8 mouse cellular contexts compared by ENCODE assay signal in genomic region chr11:69408541-69409377, GRCm38 (mm10). TPM values are rescaled to one million over a fixed set of nuclear protein-coding genes. Genes with fewer than 3 reads are reported as not detected.
DNase-seq lines count a peak whose midpoint lies in the region; ATAC-seq lines count a peak whose summit lies in the region.

No protein-coding gene starts in this region.

- peak overlapping the region; percentile 98 for H3K4me3 ChIP-seq in brown adipose tissue, adult 24 weeks (ENCODE audit: insufficient read depth, low read depth, low read length)
- H3K4me3 ChIP-seq in forebrain, embryonic 11.5 days (ENCODE audit: low read depth, low read length), result peak overlapping the region; percentile 81
- peak overlapping the region; percentile 85 for H3K4me3 ChIP-seq in heart, embryonic 15.5 days
- peak overlapping the region; percentile 79 for H3K4me3 ChIP-seq in liver, embryonic 13.5 days (replicated peaks)
- peak overlapping the region; percentile 68 for H3K4me3 ChIP-seq in stomach, embryonic 15.5 days (replicated peaks)

- H3K27ac ChIP-seq in brown adipose tissue, adult 24 weeks (replicated peaks; ENCODE audit: low read depth, low read length), result peak overlapping the region; percentile 93
- peak overlapping the region; percentile 98 for H3K27ac ChIP-seq in forebrain, embryonic 11.5 days (ENCODE audit: low read depth, low read length)
- H3K27ac ChIP-seq in heart, embryonic 15.5 days, result peak overlapping the region; percentile 99
- peak overlapping the region; percentile 93 for H3K27ac ChIP-seq in liver, embryonic 13.5 days
- H3K27ac ChIP-seq in stomach, embryonic 15.5 days, result peak overlapping the region; percentile 98

- H3K9me3 ChIP-seq in forebrain, embryonic 11.5 days (ENCODE audit: control insufficient read depth, low read length), result no peaks in the 10 kb centered on the region
- no peaks in the 10 kb centered on the region for H3K9me3 ChIP-seq in heart, embryonic 15.5 days (replicated peaks)
- H3K9me3 ChIP-seq in liver, embryonic 13.5 days (replicated peaks), result no peaks in the 10 kb centered on the region
- H3K9me3 ChIP-seq in stomach, embryonic 15.5 days, result no peaks in the 10 kb centered on the region

- H3K4me2 ChIP-seq in forebrain, embryonic 11.5 days (ENCODE audit: low read depth, low read length, severe bottlenecking), result peak overlapping the region; percentile 99
- peak overlapping the region; percentile 93 for H3K4me2 ChIP-seq in heart, embryonic 15.5 days
- peak overlapping the region; percentile 100 for H3K4me2 ChIP-seq in liver, embryonic 13.5 days
- H3K4me2 ChIP-seq in stomach, embryonic 15.5 days, result peak overlapping the region; percentile 93

- H3K36me3 ChIP-seq in forebrain, embryonic 11.5 days (ENCODE audit: control insufficient read depth, insufficient read depth, low read length), result peaks cover 29% of the 10 kb centered on the region
- peaks cover 49% of the 10 kb centered on the region for H3K36me3 ChIP-seq in heart, embryonic 15.5 days
- H3K36me3 ChIP-seq in liver, embryonic 13.5 days, result peaks cover 48% of the 10 kb centered on the region
- H3K36me3 ChIP-seq in stomach, embryonic 15.5 days, result peaks cover 40% of the 10 kb centered on the region

- ATAC-seq in CD4-positive, CD25-positive, alpha-beta regulatory T cell, adult 4 months, result peak; percentile 64
- peak; percentile 74 for ATAC-seq in forebrain, embryonic 11.5 days (replicated peaks; ENCODE audit: low FRiP score)
- peak; percentile 48 for ATAC-seq in heart, embryonic 15.5 days (replicated peaks; ENCODE audit: insufficient number of reproducible peaks, insufficient read depth, low FRiP score, low read depth)
- peak; percentile 84 for ATAC-seq in liver, embryonic 13.5 days (ENCODE audit: low read depth)
- peak; percentile 74 for ATAC-seq in stomach, embryonic 15.5 days (ENCODE audit: insufficient read depth, low FRiP score, low read depth)

- no peaks in the 10 kb centered on the region for H3K27me3 ChIP-seq in forebrain, embryonic 11.5 days (ENCODE audit: control insufficient read depth, insufficient read depth, low read length)
- H3K27me3 ChIP-seq in heart, embryonic 15.5 days, result no peaks in the 10 kb centered on the region
- no peaks in the 10 kb centered on the region for H3K27me3 ChIP-seq in liver, embryonic 13.5 days
- no peaks in the 10 kb centered on the region for H3K27me3 ChIP-seq in stomach, embryonic 15.5 days (replicated peaks)

- peaks cover 7% of the 10 kb centered on the region for H3K4me1 ChIP-seq in brown adipose tissue, adult 24 weeks (ENCODE audit: control insufficient read depth, insufficient read depth, insufficient read length, low read length)
- peaks cover 29% of the 10 kb centered on the region for H3K4me1 ChIP-seq in forebrain, embryonic 11.5 days (replicated peaks; ENCODE audit: control insufficient read depth, insufficient read depth, low read length)
- peaks cover 37% of the 10 kb centered on the region for H3K4me1 ChIP-seq in heart, embryonic 15.5 days (replicated peaks)
- H3K4me1 ChIP-seq in liver, embryonic 13.5 days (replicated peaks), result peaks cover 63% of the 10 kb centered on the region
- H3K4me1 ChIP-seq in stomach, embryonic 15.5 days, result peaks cover 30% of the 10 kb centered on the region

- H3K9ac ChIP-seq in forebrain, embryonic 11.5 days (ENCODE audit: low read length), result peak overlapping the region; percentile 89
- peak overlapping the region; percentile 90 for H3K9ac ChIP-seq in heart, embryonic 15.5 days
- H3K9ac ChIP-seq in liver, embryonic 13.5 days, result peak overlapping the region; percentile 86
- peak overlapping the region; percentile 82 for H3K9ac ChIP-seq in stomach, embryonic 15.5 days

- WGBS in forebrain, embryonic 11.5 days, result under 1% methylated on average over 33 of the region's 33 CpGs
- WGBS in heart, embryonic 15.5 days, result under 1% methylated on average over 33 of the region's 33 CpGs
- under 1% methylated on average over 33 of the region's 33 CpGs for WGBS in liver, embryonic 13.5 days (ENCODE audit: insufficient replicate concordance)
- WGBS in stomach, embryonic 15.5 days, result under 1% methylated on average over 33 of the region's 33 CpGs

- DNase-seq in forebrain, embryonic 11.5 days (ENCODE audit: low spot score), result peak; percentile 85
- DNase-seq in kidney, postnatal 14 days, result peak; percentile 90
- DNase-seq in liver, embryonic 13.5 days, result peak; percentile 83
- DNase-seq in natural killer cell, adult 2 months (ENCODE audit: low spot score in 2 of 2), result peak; percentile 84

RNA-seq across cellular contexts. Expression of gene Kdm6b, which starts 4.7 kb away (rescaled TPM):
- 10 to 100 TPM; 30.7 to 32.6 TPM for polyA plus RNA-seq in CD4-positive, CD25-positive, alpha-beta regulatory T cell, adult 4 months (2017; shearing (Covaris generic))
- 13.9 and 16.9 TPM in 2 replicates for polyA plus RNA-seq in brown adipose tissue, adult 24 weeks (2012; ENCODE audit: insufficient read depth, insufficient read length, missing spikeins)
- 40.9 and 41.0 TPM in 2 replicates for polyA plus RNA-seq in forebrain, embryonic 11.5 days (2014; fragmentation: Nextera tagmentation; extraction: Ambion mirVana)
- polyA plus RNA-seq in heart, embryonic 15.5 days (2015; fragmentation: Nextera tagmentation; extraction: Ambion mirVana), result 18.6 and 19.5 TPM in 2 replicates
- polyA plus RNA-seq in liver, embryonic 13.5 days (2015; fragmentation: Nextera tagmentation; extraction: Ambion mirVana), result 4.8 and 5.1 TPM in 2 replicates
- polyA plus RNA-seq in stomach, embryonic 15.5 days (2015; fragmentation: Nextera tagmentation; extraction: Ambion mirVana), result 25.4 and 26.5 TPM in 2 replicates

RNA-seq across cellular contexts. Expression of gene Tmem88, which starts 10.7 kb away (rescaled TPM):
- polyA plus RNA-seq in CD4-positive, CD25-positive, alpha-beta regulatory T cell, adult 4 months (2017; shearing (Covaris generic)), result 1 to 10 TPM; 1.1 to 1.2 TPM
- polyA plus RNA-seq in brown adipose tissue, adult 24 weeks (2012; ENCODE audit: insufficient read depth, insufficient read length, missing spikeins), result 4.1 and 8.3 TPM in 2 replicates
- 15.6 and 18.5 TPM in 2 replicates for polyA plus RNA-seq in forebrain, embryonic 11.5 days (2014; fragmentation: Nextera tagmentation; extraction: Ambion mirVana)
- 37.3 and 40.6 TPM in 2 replicates for polyA plus RNA-seq in heart, embryonic 15.5 days (2015; fragmentation: Nextera tagmentation; extraction: Ambion mirVana)
- polyA plus RNA-seq in liver, embryonic 13.5 days (2015; fragmentation: Nextera tagmentation; extraction: Ambion mirVana), result 8.9 and 9.5 TPM in 2 replicates
- 26.7 and 29.4 TPM in 2 replicates for polyA plus RNA-seq in stomach, embryonic 15.5 days (2015; fragmentation: Nextera tagmentation; extraction: Ambion mirVana)

RNA-seq across cellular contexts. Expression of gene Cyb5d1, which starts 13.3 kb away (rescaled TPM):
- polyA plus RNA-seq in CD4-positive, CD25-positive, alpha-beta regulatory T cell, adult 4 months (2017; shearing (Covaris generic)), result 10 to 100 TPM; 17.0 to 28.2 TPM
- 16.1 and 18.9 TPM in 2 replicates for polyA plus RNA-seq in brown adipose tissue, adult 24 weeks (2012; ENCODE audit: insufficient read depth, insufficient read length, missing spikeins)
- 43.7 and 44.4 TPM in 2 replicates for polyA plus RNA-seq in forebrain, embryonic 11.5 days (2014; fragmentation: Nextera tagmentation; extraction: Ambion mirVana)
- polyA plus RNA-seq in heart, embryonic 15.5 days (2015; fragmentation: Nextera tagmentation; extraction: Ambion mirVana), result 20.6 and 24.0 TPM in 2 replicates
- polyA plus RNA-seq in liver, embryonic 13.5 days (2015; fragmentation: Nextera tagmentation; extraction: Ambion mirVana), result 10.3 and 13.0 TPM in 2 replicates
- 24.9 and 25.3 TPM in 2 replicates for polyA plus RNA-seq in stomach, embryonic 15.5 days (2015; fragmentation: Nextera tagmentation; extraction: Ambion mirVana)

RNA-seq across cellular contexts. Expression of gene Naa38, which starts 13.5 kb away (rescaled TPM):
- polyA plus RNA-seq in CD4-positive, CD25-positive, alpha-beta regulatory T cell, adult 4 months (2017; shearing (Covaris generic)), result 100 to 1,000 TPM in 1 of 2 experiments, 10 to 100 TPM in 1; 87.8 to 116 TPM
- polyA plus RNA-seq in brown adipose tissue, adult 24 weeks (2012; ENCODE audit: insufficient read depth, insufficient read length, missing spikeins), result 249 and 290 TPM in 2 replicates
- polyA plus RNA-seq in forebrain, embryonic 11.5 days (2014; fragmentation: Nextera tagmentation; extraction: Ambion mirVana), result 105 and 109 TPM in 2 replicates
- 129 and 132 TPM in 2 replicates for polyA plus RNA-seq in heart, embryonic 15.5 days (2015; fragmentation: Nextera tagmentation; extraction: Ambion mirVana)
- polyA plus RNA-seq in liver, embryonic 13.5 days (2015; fragmentation: Nextera tagmentation; extraction: Ambion mirVana), result 102 and 105 TPM in 2 replicates
- 154 and 179 TPM in 2 replicates for polyA plus RNA-seq in stomach, embryonic 15.5 days (2015; fragmentation: Nextera tagmentation; extraction: Ambion mirVana)

RNA-seq across cellular contexts. Expression of gene Chd3, which starts 39.6 kb away (rescaled TPM):
- 10 to 100 TPM; 71.8 to 80.8 TPM for polyA plus RNA-seq in CD4-positive, CD25-positive, alpha-beta regulatory T cell, adult 4 months (2017; shearing (Covaris generic))
- 19.4 and 27.0 TPM in 2 replicates for polyA plus RNA-seq in brown adipose tissue, adult 24 weeks (2012; ENCODE audit: insufficient read depth, insufficient read length, missing spikeins)
- polyA plus RNA-seq in forebrain, embryonic 11.5 days (2014; fragmentation: Nextera tagmentation; extraction: Ambion mirVana), result 53.0 and 61.4 TPM in 2 replicates
- 14.2 and 22.9 TPM in 2 replicates for polyA plus RNA-seq in heart, embryonic 15.5 days (2015; fragmentation: Nextera tagmentation; extraction: Ambion mirVana)
- polyA plus RNA-seq in liver, embryonic 13.5 days (2015; fragmentation: Nextera tagmentation; extraction: Ambion mirVana), result 2.6 and 4.4 TPM in 2 replicates
- polyA plus RNA-seq in stomach, embryonic 15.5 days (2015; fragmentation: Nextera tagmentation; extraction: Ambion mirVana), result 53.4 and 54.0 TPM in 2 replicates

Comparison
In these comparisons a context has a peak if more than half of its experiments do, and no peak if none do; other contexts are left out.
1. Peak in every context shown above with its lines: DNase-seq, ATAC-seq, H3K4me3 ChIP-seq and H3K27ac ChIP-seq.